Mouse (Mus musculus): ENCODE measurements at regions not wholly inside any gene's neighbourhood (a gene's known extent, or its start where the extent isn't known, plus 50 kb on each side); places are given as distances from the start of the nearest gene placed in this dataset.

DNA sequence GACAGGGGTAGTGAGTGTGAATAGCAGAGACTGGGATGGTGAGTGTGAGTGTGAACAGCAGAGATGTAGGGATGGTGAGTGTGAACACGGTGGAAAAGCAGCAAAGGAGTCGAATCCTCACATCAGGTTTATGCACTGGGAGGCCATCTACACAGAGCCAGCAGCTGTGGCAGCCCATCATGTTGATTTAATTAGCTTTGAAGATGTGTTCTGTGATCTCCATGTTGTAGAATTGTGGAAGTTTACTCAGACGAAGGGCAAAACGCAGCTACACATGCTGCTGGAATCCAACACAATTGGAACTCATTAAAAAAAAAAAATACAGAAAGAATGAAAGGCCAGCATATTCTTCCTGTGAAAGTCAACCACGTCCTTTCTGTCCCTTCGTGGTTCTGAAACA lies 80.2 kb upstream of the Lrig3 start:
- Histone ChIP-seq H3K27ac (no peak overlapping the region), H3K4me3 (no peak overlapping the region)
- TF ChIP-seq CTCF (IDR thresholded peaks at IDR 0.05), result no peak
- no peak for DNase-seq
- intact Hi-C loops (cut with DNase I), result no loop called here

DNA sequence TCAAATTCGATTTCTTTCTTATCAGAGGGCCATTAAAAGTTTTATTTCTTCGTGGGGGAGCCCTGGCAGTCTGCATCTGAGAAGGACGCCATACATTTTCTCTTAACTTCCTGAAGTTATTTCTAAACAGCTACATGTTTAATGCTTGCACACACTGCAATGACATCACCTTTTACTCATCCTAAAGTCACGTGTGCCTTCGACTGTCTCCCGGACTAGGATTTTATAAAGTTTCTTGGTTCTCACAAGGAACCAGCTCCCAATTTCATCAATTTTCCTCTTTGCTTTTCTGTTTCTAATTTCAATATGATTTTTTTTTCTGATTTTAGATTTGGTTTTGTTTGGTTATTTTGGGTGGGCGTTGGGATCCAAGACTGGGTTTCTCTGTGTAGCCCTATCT lies 73.8 kb upstream of the Lrig3 start:
- intact Hi-C loops (cut with DNase I), result no loop called here
- Histone ChIP-seq H3K4me3 (no peak overlapping the region), H3K27ac (no peak overlapping the region)
- TF ChIP-seq CTCF (IDR thresholded peaks at IDR 0.05), result no peak
- no peak for DNase-seq

DNA sequence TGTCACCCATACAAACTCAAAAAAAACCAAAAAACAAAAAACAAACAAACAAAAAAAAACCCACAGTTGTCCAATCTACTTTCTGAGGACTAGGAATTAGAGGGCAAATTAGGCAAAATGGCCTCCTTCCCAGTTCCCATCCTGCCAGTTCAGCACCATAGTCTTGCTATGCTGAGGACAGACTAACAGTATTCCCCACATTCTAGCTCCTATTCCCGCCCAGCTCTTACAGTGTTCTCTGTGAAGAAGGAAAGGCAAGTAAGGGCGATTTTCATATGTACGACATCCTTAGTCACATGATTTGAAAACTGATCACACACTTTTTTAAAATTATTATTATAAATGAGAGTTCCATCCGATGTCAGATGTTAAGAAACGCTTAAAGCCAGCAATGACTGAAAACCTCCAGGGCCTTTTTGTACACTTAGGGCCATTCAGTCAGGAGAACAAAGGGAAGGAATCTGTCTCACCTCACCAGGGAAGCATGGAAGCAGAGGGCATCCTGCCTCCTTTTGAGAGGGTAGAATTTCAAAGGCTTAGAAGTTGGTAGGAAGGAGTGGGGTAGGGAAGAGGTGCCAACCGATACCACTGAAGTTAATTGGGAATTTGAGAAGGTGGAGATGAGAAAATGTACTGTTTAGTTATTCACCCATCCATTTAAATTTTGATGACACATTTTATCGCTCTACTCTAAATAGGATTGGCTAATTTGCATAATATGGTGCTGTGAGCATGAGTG lies 70.1 kb upstream of the Lrig3 start:
- intact Hi-C loops (cut with DNase I), result no loop called here
- Histone ChIP-seq H3K4me3 (no peak overlapping the region), H3K27ac (no peak overlapping the region)
- DNase-seq, result no peak
- no peak for TF ChIP-seq CTCF (IDR thresholded peaks at IDR 0.05)

- no peak for TF ChIP-seq CTCF (IDR thresholded peaks at IDR 0.05)
- intact Hi-C loops (cut with DNase I), result no loop called here
Observed at GRCm38 (mm10) chr10:125896646-125897045, 69.3 kb upstream of the Lrig3 start.

GRCm38 (mm10) chr10:125899504-125899903 lies 66.5 kb upstream of the Lrig3 start:
- no peak overlapping the region for H3K4me3 ChIP-seq
- no peak for DNase-seq
- TF ChIP-seq CTCF (IDR thresholded peaks at IDR 0.05), result no peak
- no peak overlapping the region for H3K27ac ChIP-seq
- intact Hi-C loops (cut with DNase I), result no loop called here

More at GRCm38 (mm10) chr10:125896646-125897045, 69.3 kb upstream of the Lrig3 start:
- Histone ChIP-seq H3K27ac (no peak overlapping the region), H3K4me3 (no peak overlapping the region)
- no peak for DNase-seq

DNA sequence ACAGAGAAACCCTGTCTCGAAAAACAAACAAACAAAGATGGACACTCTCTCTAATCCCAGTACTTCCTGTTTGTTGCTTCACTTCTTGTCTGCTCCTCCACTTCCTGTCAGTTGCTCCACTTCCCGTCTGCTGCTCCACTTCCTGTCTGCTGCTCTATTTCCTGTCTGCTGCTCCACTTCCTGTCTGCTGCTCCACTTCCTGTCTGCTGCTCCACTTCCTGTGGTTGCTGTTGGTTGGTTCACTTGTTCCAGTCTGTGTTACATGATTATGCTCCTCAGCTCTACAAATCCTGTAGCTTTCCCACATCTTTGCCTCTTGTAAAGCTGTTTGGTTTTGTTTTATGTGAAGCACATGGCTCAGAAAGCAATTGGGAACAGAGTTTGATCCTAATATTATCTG lies 65.4 kb upstream of the Lrig3 start:
- DNase-seq, result no peak
- no peak overlapping the region for H3K27ac ChIP-seq
- no peak for TF ChIP-seq CTCF (IDR thresholded peaks at IDR 0.05)
- H3K4me3 ChIP-seq, result no peak overlapping the region
- intact Hi-C loops (cut with DNase I), result no loop called here

DNA sequence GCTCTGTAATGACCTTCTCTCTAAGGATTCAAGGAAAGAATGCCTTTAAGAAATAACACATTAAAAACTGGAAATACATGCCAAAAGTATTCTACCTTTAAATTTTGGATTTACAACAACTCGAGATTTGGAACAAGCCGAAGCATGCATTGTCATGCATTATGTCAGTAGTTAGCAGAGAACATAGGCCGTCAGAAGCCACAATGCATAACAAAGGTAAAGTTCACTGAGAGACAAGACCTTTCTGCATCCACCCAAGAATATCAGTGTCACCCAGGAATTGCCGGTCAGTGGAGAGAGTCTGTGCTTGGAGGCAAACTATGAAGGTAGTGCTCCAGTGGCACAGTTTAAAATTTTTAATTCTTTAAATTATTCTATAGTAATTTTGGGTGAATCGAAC lies 63.3 kb upstream of the Lrig3 start:
- DNase-seq, result no peak
- H3K4me3 ChIP-seq, result no peak overlapping the region
- intact Hi-C loops (cut with DNase I), result no loop called here
- TF ChIP-seq CTCF (IDR thresholded peaks at IDR 0.05), result no peak
- H3K27ac ChIP-seq, result no peak overlapping the region

DNA sequence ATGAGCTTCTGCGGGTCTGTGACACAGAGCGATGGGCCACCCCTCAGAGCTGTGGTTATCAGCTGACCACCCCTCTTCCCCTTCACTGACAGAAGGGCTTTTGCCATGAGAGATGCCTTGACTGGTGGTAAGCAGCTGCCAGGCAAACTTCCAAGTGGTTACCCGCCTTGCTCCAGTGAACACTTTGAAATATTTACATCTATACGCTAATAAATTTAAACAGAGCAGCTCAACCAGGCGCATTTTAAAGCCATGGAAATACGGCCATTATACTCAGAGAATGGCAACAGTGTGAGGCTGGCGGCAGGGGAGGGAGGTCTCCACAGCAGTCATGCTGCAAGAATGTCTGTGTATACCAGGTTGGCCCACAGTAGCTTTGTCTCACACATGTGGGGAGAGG lies 53.8 kb upstream of the Lrig3 start:
- H3K27ac ChIP-seq, result no peak overlapping the region
- intact Hi-C loops (cut with DNase I), result no loop called here
- DNase-seq, result no peak
- H3K4me3 ChIP-seq, result no peak overlapping the region
- TF ChIP-seq CTCF (IDR thresholded peaks at IDR 0.05), result no peak

Measured in gastrocnemius, adult 2 months (tissue).